Mouse (Mus musculus) small intestine, adult 2 months (tissue): ENCODE results near the gene Fgd3.

Source experiments
- CTCF ChIP-seq: fragments of 200-500 bp; IDR thresholded peaks from 2 replicates; pipeline ENCODE4 v1.5.1; 2012; ENCODE audit warnings: low read depth, mild to moderate bottlenecking, control low read depth, inconsistent platforms, low read length, moderate library complexity, mixed read lengths; ENCODE audit not compliant: insufficient replicate concordance, insufficient read length; ENCODE audit errors: extremely low read depth
- POLR2A ChIP-seq: fragments of 200-500 bp; IDR thresholded peaks from 2 replicates; pipeline ENCODE4 v1.6.1; 2012; ENCODE audit warnings: low read depth, mild to moderate bottlenecking, control low read depth, inconsistent platforms, low read length, moderate library complexity

DNA sequence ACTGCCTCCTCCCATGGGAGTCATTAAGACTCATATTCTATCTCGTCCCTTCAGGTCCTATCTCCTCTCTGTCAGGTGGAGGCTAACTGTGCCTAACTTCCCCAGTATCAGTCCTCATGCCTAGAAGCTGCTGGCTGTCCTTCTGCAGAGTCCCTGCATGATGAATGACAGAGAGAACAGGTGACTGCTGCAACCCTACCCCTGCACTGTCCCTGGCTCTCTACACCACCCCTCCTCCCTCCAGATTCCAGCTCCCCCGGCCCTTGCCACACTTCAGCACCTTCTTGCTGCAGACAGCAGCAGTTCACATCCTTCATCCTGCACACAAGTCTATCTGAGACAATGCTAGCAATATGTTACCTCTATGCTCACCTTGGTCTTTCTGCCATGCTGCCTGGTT, 37.9 kb downstream of the Fgd3 start:
- no peak for TF ChIP-seq CTCF
- no peak for TF ChIP-seq POLR2A
